Mouse (Mus musculus): ENCODE data around the gene Htr1f. TPM values are rescaled to one million over a fixed set of nuclear protein-coding genes. Genes with fewer than 3 reads are reported as not detected.

The Htr1f gene
- polyA plus RNA-seq, 1 experiment: not detected

- 41% methylated on average over 5 of the region's 5 CpGs for WGBS
- TF ChIP-seq CTCF (IDR thresholded peaks at IDR 0.05; ENCODE audit: extremely low read depth, insufficient read depth, insufficient read length, insufficient replicate concordance) (no peak), POLR2A (IDR thresholded peaks at IDR 0.05; ENCODE audit: low read depth, low read length) (no peak)
- no peaks in the 10 kb centered on the region for H3K27me3 ChIP-seq (ENCODE audit: control insufficient read depth, insufficient read depth, low read length)
- no peak overlapping the region for H3K4me3 ChIP-seq (ENCODE audit: extremely low read depth, insufficient read depth, insufficient read length)
- H3K4me1 ChIP-seq (ENCODE audit: control insufficient read depth, insufficient read depth, insufficient read length): peaks cover 7% of the 10 kb centered on the region; the same call in 1 of the 2 replicates
- DNase-seq (ENCODE audit: low read depth in 1 of 2, low spot score in 2 of 2): no peak
- H3K36me3 ChIP-seq (ENCODE audit: control insufficient read depth, insufficient read depth, low read length): no peaks in the 10 kb centered on the region
- peak overlapping the region; percentile 58 for H3K27ac ChIP-seq (ENCODE audit: insufficient read depth, low read length)
Measured at GRCm38 (mm10) chr16:64883896-64884295, 221.8 kb downstream of the Htr1f start.

GRCm38 (mm10) chr16:64881442-64881841 is 224.2 kb downstream of the Htr1f start:
- DNase-seq (ENCODE audit: low read depth in 1 of 2, low spot score in 2 of 2): no peak
- Histone ChIP-seq H3K4me1 (ENCODE audit: control insufficient read depth, insufficient read depth, insufficient read length) (peaks cover 11% of the 10 kb centered on the region; the same call in 1 of the 2 replicates), H3K27ac (ENCODE audit: insufficient read depth, low read length) (no peak overlapping the region), H3K36me3 (ENCODE audit: control insufficient read depth, insufficient read depth, low read length) (no peaks in the 10 kb centered on the region), H3K27me3 (ENCODE audit: control insufficient read depth, insufficient read depth, low read length) (no peaks in the 10 kb centered on the region), H3K4me3 (ENCODE audit: extremely low read depth, insufficient read depth, insufficient read length) (no peak overlapping the region)
- TF ChIP-seq CTCF (IDR thresholded peaks at IDR 0.05; ENCODE audit: extremely low read depth, insufficient read depth, insufficient read length, insufficient replicate concordance) (no peak), POLR2A (IDR thresholded peaks at IDR 0.05; ENCODE audit: low read depth, low read length) (no peak)
- 76% methylated on average over 2 of the region's 2 CpGs for WGBS

GRCm38 (mm10) chr16:64880986-64881385 is 224.7 kb downstream of the Htr1f start:
- Histone ChIP-seq H3K27me3 (ENCODE audit: control insufficient read depth, insufficient read depth, low read length) (no peaks in the 10 kb centered on the region), H3K27ac (ENCODE audit: insufficient read depth, low read length) (no peak overlapping the region), H3K36me3 (ENCODE audit: control insufficient read depth, insufficient read depth, low read length) (no peaks in the 10 kb centered on the region), H3K4me3 (ENCODE audit: extremely low read depth, insufficient read depth, insufficient read length) (no peak overlapping the region), H3K4me1 (ENCODE audit: control insufficient read depth, insufficient read depth, insufficient read length) (peaks cover 11% of the 10 kb centered on the region; the same call in 1 of the 2 replicates)
- no peak for DNase-seq (ENCODE audit: low read depth in 1 of 2, low spot score in 2 of 2)
- 89% methylated on average over 3 of the region's 3 CpGs for WGBS
- TF ChIP-seq CTCF (IDR thresholded peaks at IDR 0.05; ENCODE audit: extremely low read depth, insufficient read depth, insufficient read length, insufficient replicate concordance): no peak

- Histone ChIP-seq H3K27me3 (ENCODE audit: control insufficient read depth, insufficient read depth, low read length) (no peaks in the 10 kb centered on the region), H3K4me3 (ENCODE audit: extremely low read depth, insufficient read depth, insufficient read length) (no peak overlapping the region), H3K36me3 (ENCODE audit: control insufficient read depth, insufficient read depth, low read length) (no peaks in the 10 kb centered on the region), H3K4me1 (ENCODE audit: control insufficient read depth, insufficient read depth, insufficient read length) (peaks cover 11% of the 10 kb centered on the region; the same call in 1 of the 2 replicates), H3K27ac (ENCODE audit: insufficient read depth, low read length) (no peak overlapping the region)
- 20% methylated on average over 5 of the region's 5 CpGs for WGBS
- TF ChIP-seq CTCF (IDR thresholded peaks at IDR 0.05; ENCODE audit: extremely low read depth, insufficient read depth, insufficient read length, insufficient replicate concordance) (no peak), POLR2A (IDR thresholded peaks at IDR 0.05; ENCODE audit: low read depth, low read length) (no peak)
- DNase-seq (ENCODE audit: low read depth in 1 of 2, low spot score in 2 of 2): no peak
Measured at GRCm38 (mm10) chr16:64879735-64880134, 225.9 kb downstream of the Htr1f start.

GRCm38 (mm10) chr16:64878611-64879132 is 227.0 kb downstream of the Htr1f start:
- TF ChIP-seq CTCF (IDR thresholded peaks at IDR 0.05; ENCODE audit: extremely low read depth, insufficient read depth, insufficient read length, insufficient replicate concordance): no peak
- TF ChIP-seq POLR2A (IDR thresholded peaks at IDR 0.05; ENCODE audit: low read depth, low read length): no peak
- Histone ChIP-seq H3K4me1 (ENCODE audit: control insufficient read depth, insufficient read depth, insufficient read length) (peaks cover 4% of the 10 kb centered on the region; the same call in 1 of the 2 replicates), H3K4me3 (ENCODE audit: extremely low read depth, insufficient read depth, insufficient read length) (no peak overlapping the region), H3K27me3 (ENCODE audit: control insufficient read depth, insufficient read depth, low read length) (no peaks in the 10 kb centered on the region), H3K27ac (ENCODE audit: insufficient read depth, low read length) (no peak overlapping the region), H3K36me3 (ENCODE audit: control insufficient read depth, insufficient read depth, low read length) (no peaks in the 10 kb centered on the region)
- DNase-seq (ENCODE audit: low read depth in 1 of 2, low spot score in 2 of 2): no peak
- 91% methylated on average over 3 of the region's 3 CpGs for WGBS

GRCm38 (mm10) chr16:64877314-64877713 is 228.3 kb downstream of the Htr1f start:
- Histone ChIP-seq H3K4me1 (ENCODE audit: control insufficient read depth, insufficient read depth, insufficient read length) (peaks cover 4% of the 10 kb centered on the region; the same call in 1 of the 2 replicates), H3K27ac (ENCODE audit: insufficient read depth, low read length) (no peak overlapping the region), H3K27me3 (ENCODE audit: control insufficient read depth, insufficient read depth, low read length) (no peaks in the 10 kb centered on the region), H3K4me3 (ENCODE audit: extremely low read depth, insufficient read depth, insufficient read length) (no peak overlapping the region), H3K36me3 (ENCODE audit: control insufficient read depth, insufficient read depth, low read length) (no peaks in the 10 kb centered on the region)
- DNase-seq (ENCODE audit: low read depth in 1 of 2, low spot score in 2 of 2): no peak
- TF ChIP-seq POLR2A (IDR thresholded peaks at IDR 0.05; ENCODE audit: low read depth, low read length) (no peak), CTCF (IDR thresholded peaks at IDR 0.05; ENCODE audit: extremely low read depth, insufficient read depth, insufficient read length, insufficient replicate concordance) (no peak)
- 71% methylated on average over 3 of the region's 3 CpGs for WGBS

- WGBS: 28% methylated on average over 4 of the region's 4 CpGs
- H3K27ac ChIP-seq (ENCODE audit: insufficient read depth, low read length): 0 out of 2 replicates have a peak overlapping the region, but pooled peaks have one; percentile 12
- DNase-seq (ENCODE audit: low read depth in 1 of 2, low spot score in 2 of 2): no peak
- peaks cover 4% of the 10 kb centered on the region; the same call in 1 of the 2 replicates for H3K4me1 ChIP-seq (ENCODE audit: control insufficient read depth, insufficient read depth, insufficient read length)
- no peaks in the 10 kb centered on the region for H3K27me3 ChIP-seq (ENCODE audit: control insufficient read depth, insufficient read depth, low read length)
- TF ChIP-seq CTCF (IDR thresholded peaks at IDR 0.05; ENCODE audit: extremely low read depth, insufficient read depth, insufficient read length, insufficient replicate concordance): no peak
- H3K4me3 ChIP-seq (ENCODE audit: extremely low read depth, insufficient read depth, insufficient read length): no peak overlapping the region
- no peaks in the 10 kb centered on the region for H3K36me3 ChIP-seq (ENCODE audit: control insufficient read depth, insufficient read depth, low read length)
Measured at GRCm38 (mm10) chr16:64876631-64877265, 228.9 kb downstream of the Htr1f start.
